Mouse (Mus musculus) forebrain, embryonic 11.5 days (tissue): Measurements from ENCODE around the gene Smad5. TPM values are rescaled to one million over a fixed set of nuclear protein-coding genes. Genes with fewer than 3 reads are reported as not detected.
A peak's percentile ranks its signal among the peaks of the same experiment; 100 is the strongest.

ENCODE experiments used
- ATAC-seq: fragments of 200-750 bp; cut with Nextera tagmentation; replicated peaks from 2 replicates; pipeline ENCODE4 v1.8.0; 2017; ENCODE audit warnings: moderate TSS enrichment; ENCODE audit not compliant: low FRiP score
- DNase-seq: peaks from one replicate; pipeline ENCODE4 v3.0.0-alpha.2; 2017; ENCODE audit warnings: low spot score
- H3K27ac ChIP-seq: fragments of 300-500 bp; sonication (generic); 2 replicates; pipeline ENCODE4 v1.5.1; 2014; ENCODE audit warnings: low read depth, low read length
- H3K27me3 ChIP-seq: fragments of 300-500 bp; sonication (generic); 2 replicates; pipeline ENCODE4 v1.6.1; 2014; ENCODE audit warnings: mild to moderate bottlenecking, low read length, mixed read lengths; ENCODE audit not compliant: control insufficient read depth, insufficient read depth
- H3K36me3 ChIP-seq: fragments of 300-500 bp; sonication (generic); 2 replicates; pipeline ENCODE4 v1.6.1; 2014; ENCODE audit warnings: mild to moderate bottlenecking, low read length, moderate library complexity, mixed read lengths; ENCODE audit not compliant: control insufficient read depth, insufficient read depth
- H3K4me1 ChIP-seq: fragments of 300-500 bp; sonication (generic); replicated peaks from 2 replicates; pipeline ENCODE4 v1.6.1; 2014; ENCODE audit warnings: low read length, mixed read lengths; ENCODE audit not compliant: control insufficient read depth, insufficient read depth
- H3K4me2 ChIP-seq: fragments of 300-500 bp; sonication (generic); 2 replicates; pipeline ENCODE4 v1.6.1; 2014; ENCODE audit warnings: low read depth, mild to moderate bottlenecking, low read length, moderate library complexity, mixed read lengths; ENCODE audit not compliant: severe bottlenecking
- H3K4me3 ChIP-seq: fragments of 300-500 bp; sonication (generic); 2 replicates; pipeline ENCODE4 v1.5.1; 2014; ENCODE audit warnings: low read depth, low read length
- H3K9ac ChIP-seq: fragments of 300-500 bp; sonication (generic); 2 replicates; pipeline ENCODE4 v1.6.1; 2014; ENCODE audit warnings: low read length
- H3K9me3 ChIP-seq: fragments of 300-500 bp; sonication (generic); 2 replicates; pipeline ENCODE4 v1.6.1; 2016; ENCODE audit warnings: low read length, mixed read lengths; ENCODE audit not compliant: control insufficient read depth
- WGBS: fragments of 180-500 bp; shearing (Covaris S2); extraction: QIAGEN DNeasy Blood & Tissue Kit; methylation state at CpG from one replicate; pipeline ENCODE4 v1.1.7; 2014; 5-methylcytosine and 5-hydroxymethylcytosine counted together
- polyA plus RNA-seq: library from polyadenylated mRNA; unstranded; fragments of >200 nt; fragmentation: Nextera tagmentation; extraction: Ambion mirVana; gene quantifications from 2 replicates; pipeline ENCODE4 v1.2.1, GENCODE M21; 2014

Gene Smad5
- polyA plus RNA-seq, 1 experiment from 2014 or later: 51.8 TPM

DNA sequence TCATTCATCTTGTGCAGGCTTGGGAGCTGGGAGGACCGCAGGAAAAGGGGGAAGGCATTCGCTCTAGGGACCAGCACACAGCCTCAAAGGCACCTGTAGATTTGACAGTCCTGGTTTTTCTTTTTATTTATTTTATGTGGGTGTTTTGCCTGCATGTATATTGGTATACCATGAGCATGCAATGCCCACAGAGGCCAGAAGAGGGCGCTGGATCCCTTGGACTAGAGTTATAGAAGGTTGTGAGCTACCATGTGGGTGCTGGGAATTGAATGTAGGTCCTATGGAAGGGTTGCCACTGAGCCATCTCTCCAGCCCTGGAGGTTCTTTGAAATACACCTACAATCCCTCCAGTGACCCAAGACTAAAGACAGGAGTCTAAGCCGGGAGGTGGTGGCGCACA, 68.0 kb downstream of the Smad5 start:
- H3K9ac ChIP-seq: no peak overlapping the region
- no peak overlapping the region for H3K4me3 ChIP-seq
- peaks cover 15% of the 10 kb centered on the region; the same call in 1 of the 2 replicates for H3K4me1 ChIP-seq
- no peaks in the 10 kb centered on the region for H3K27me3 ChIP-seq
- ATAC-seq: no peak
- no peaks in the 10 kb centered on the region for H3K9me3 ChIP-seq
- no peak for DNase-seq
- H3K36me3 ChIP-seq: no peaks in the 10 kb centered on the region
- no peak overlapping the region for H3K4me2 ChIP-seq
- 75% methylated on average over 5 of the region's 5 CpGs for WGBS
- H3K27ac ChIP-seq: peak overlapping the region; percentile 76

- WGBS: 57% methylated on average over 3 of the region's 3 CpGs
- ATAC-seq (no peak), DNase-seq (no peak)
- Histone ChIP-seq H3K27ac (no peak overlapping the region), H3K4me2 (no peak overlapping the region), H3K9ac (no peak overlapping the region), H3K4me3 (no peak overlapping the region), H3K27me3 (no peaks in the 10 kb centered on the region), H3K9me3 (no peaks in the 10 kb centered on the region), H3K36me3 (no peaks in the 10 kb centered on the region), H3K4me1 (peaks cover 15% of the 10 kb centered on the region; the same call in 1 of the 2 replicates)
Measured at GRCm38 (mm10) chr13:56772592-56772991, 69.8 kb downstream of the Smad5 start.

DNA sequence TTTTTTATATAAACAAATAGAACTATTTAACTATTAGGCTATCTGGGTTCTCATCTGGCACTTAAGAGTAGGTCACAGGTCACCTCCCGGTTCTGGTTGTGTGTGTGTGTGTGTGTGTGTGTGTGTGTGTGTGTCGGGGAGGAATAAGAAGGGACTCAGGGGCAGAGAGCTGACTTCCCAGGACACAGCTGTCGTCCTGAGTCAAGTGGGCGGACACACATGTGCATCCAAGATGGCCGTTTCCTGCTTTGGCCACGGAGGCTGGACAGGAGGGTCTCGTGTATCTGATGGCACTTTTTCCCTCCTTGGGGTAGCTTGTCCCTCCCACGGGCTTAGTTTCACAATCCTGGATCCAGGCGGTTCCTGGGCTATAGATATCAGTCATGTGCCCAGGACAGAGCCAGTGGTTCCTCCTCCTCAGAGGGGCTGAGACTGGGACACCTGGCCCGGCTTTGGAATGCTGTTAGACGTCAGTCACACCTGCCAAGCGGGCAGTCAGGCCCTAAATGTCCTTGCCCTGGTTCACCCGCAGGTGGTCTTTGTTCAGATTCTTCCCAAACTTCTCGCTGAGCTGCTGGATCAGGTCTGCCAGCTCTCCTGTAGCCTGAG, 70.6 kb downstream of the Smad5 start:
- Histone ChIP-seq H3K4me3 (no peak overlapping the region), H3K9me3 (no peaks in the 10 kb centered on the region), H3K9ac (no peak overlapping the region), H3K4me2 (no peak overlapping the region), H3K27ac (no peak overlapping the region), H3K36me3 (no peaks in the 10 kb centered on the region), H3K27me3 (no peaks in the 10 kb centered on the region), H3K4me1 (peaks cover 15% of the 10 kb centered on the region; the same call in 1 of the 2 replicates)
- ATAC-seq: no peak
- 63% methylated on average over 14 of the region's 14 CpGs for WGBS
- DNase-seq: no peak

- no peaks in the 10 kb centered on the region for H3K9me3 ChIP-seq
- ATAC-seq (peak; percentile 68), DNase-seq (peak; percentile 62)
- no peak overlapping the region for H3K4me3 ChIP-seq
- 25% methylated on average over 5 of the region's 5 CpGs for WGBS
- H3K4me1 ChIP-seq: peaks cover 12% of the 10 kb centered on the region; the same call in 1 of the 2 replicates
- H3K27me3 ChIP-seq: no peaks in the 10 kb centered on the region
- no peak overlapping the region for H3K4me2 ChIP-seq
- no peaks in the 10 kb centered on the region for H3K36me3 ChIP-seq
- H3K27ac ChIP-seq: peak overlapping the region; percentile 64
- H3K9ac ChIP-seq: no peak overlapping the region
Measured at GRCm38 (mm10) chr13:56774304-56774703, 71.5 kb downstream of the Smad5 start.

- Histone ChIP-seq H3K27ac (no peak overlapping the region), H3K4me1 (no peaks in the 10 kb centered on the region), H3K27me3 (no peaks in the 10 kb centered on the region), H3K36me3 (no peaks in the 10 kb centered on the region), H3K9ac (no peak overlapping the region; the same call in 1 of the 2 replicates), H3K4me2 (no peak overlapping the region), H3K9me3 (peaks cover 4% of the 10 kb centered on the region; the same call in 1 of the 2 replicates), H3K4me3 (no peak overlapping the region)
- ATAC-seq: no peak
- no peak for DNase-seq
- WGBS: 64% methylated on average over 13 of the region's 13 CpGs
Measured at GRCm38 (mm10) chr13:56780746-56781469, 78.1 kb downstream of the Smad5 start.

DNA sequence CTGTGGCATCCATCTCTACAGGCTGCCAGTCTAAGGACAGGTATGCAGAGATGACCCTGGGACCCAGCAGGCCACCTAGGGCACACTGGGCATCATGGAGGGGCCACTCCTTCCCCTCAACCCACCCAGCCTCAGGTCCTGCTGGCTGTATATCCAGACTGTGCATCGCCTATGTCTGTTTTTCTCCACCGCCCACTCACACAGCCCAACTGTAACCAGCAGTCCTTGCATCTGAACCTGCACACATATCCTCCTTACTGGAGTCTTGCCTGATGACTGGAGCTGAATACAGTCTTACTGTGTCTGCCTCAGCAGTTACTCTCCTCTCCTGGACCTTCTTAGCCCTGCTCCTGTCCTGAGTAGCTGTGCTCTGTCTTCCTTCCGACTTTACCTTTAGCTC, 78.9 kb downstream of the Smad5 start:
- Histone ChIP-seq H3K36me3 (no peaks in the 10 kb centered on the region), H3K4me3 (no peak overlapping the region), H3K9me3 (peaks cover 4% of the 10 kb centered on the region; the same call in 1 of the 2 replicates), H3K27me3 (no peaks in the 10 kb centered on the region), H3K4me2 (no peak overlapping the region), H3K9ac (no peak overlapping the region), H3K27ac (no peak overlapping the region), H3K4me1 (no peaks in the 10 kb centered on the region)
- ATAC-seq: no peak
- 88% methylated on average over 3 of the region's 3 CpGs for WGBS
- no peak for DNase-seq

DNA sequence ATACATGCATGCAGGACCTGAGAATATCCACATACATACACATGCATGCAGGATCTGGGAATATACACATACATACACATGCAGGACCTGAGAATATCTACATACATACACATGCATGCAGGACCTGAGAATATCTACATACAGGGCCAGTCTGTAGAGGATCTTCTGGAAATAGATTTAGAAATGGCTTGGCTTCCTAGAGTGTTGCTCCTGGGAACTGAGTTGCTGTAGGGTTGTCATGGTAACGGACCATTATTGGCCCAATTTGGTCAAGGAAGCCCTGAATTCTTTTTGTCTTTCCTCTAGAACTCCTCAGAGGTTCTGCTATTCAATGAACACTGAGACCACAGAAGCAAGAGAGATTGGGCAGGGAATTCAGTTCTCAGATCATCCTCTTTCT, 79.8 kb downstream of the Smad5 start:
- Histone ChIP-seq H3K36me3 (no peaks in the 10 kb centered on the region), H3K27ac (no peak overlapping the region), H3K9ac (no peak overlapping the region), H3K9me3 (peaks cover 4% of the 10 kb centered on the region; the same call in 1 of the 2 replicates), H3K4me2 (no peak overlapping the region), H3K27me3 (no peaks in the 10 kb centered on the region), H3K4me1 (no peaks in the 10 kb centered on the region), H3K4me3 (no peak overlapping the region)
- 88% methylated on average over 1 of the region's 1 CpGs for WGBS
- ATAC-seq (no peak), DNase-seq (no peak)

DNA sequence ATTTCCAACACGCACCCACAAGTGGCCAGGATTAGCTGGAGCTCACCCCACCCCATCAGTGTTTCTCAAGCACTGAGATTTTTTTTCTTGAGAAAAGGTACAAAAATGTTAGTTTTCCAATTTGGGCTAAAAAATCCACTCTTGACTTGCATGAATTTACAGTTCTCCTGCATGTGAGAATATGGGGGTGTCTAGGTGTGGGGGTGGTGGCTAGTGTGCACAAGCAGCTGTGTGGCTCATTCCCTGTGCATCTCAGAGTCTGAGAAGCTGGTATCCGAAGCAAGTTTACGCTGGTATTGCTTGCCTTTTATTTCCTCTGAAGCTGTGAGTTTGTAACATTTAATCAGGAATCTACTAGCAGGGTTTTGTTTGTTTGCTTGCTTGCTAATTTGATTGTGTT, 87.9 kb downstream of the Smad5 start:
- ATAC-seq (no peak), DNase-seq (no peak)
- no peaks in the 10 kb centered on the region for H3K9me3 ChIP-seq
- WGBS: 88% methylated on average over 3 of the region's 3 CpGs
- no peak overlapping the region for H3K4me3 ChIP-seq
- H3K4me2 ChIP-seq: no peak overlapping the region
- no peaks in the 10 kb centered on the region for H3K27me3 ChIP-seq
- H3K9ac ChIP-seq: no peak overlapping the region
- H3K36me3 ChIP-seq: no peaks in the 10 kb centered on the region
- no peak overlapping the region for H3K27ac ChIP-seq
- H3K4me1 ChIP-seq: peaks cover 5% of the 10 kb centered on the region; the same call in 1 of the 2 replicates
